Comparison of ENCODE assay signal across 11 mouse cellular contexts in genomic region chr3:130086372-130087080, GRCm38 (mm10). TPM values are rescaled to one million over a fixed set of nuclear protein-coding genes. Genes with fewer than 3 reads are reported as not detected.
DNase-seq lines count a peak whose midpoint lies in the region; ATAC-seq and TF ChIP-seq lines count a peak whose summit lies in the region.
"Had no signal": no experiment of that assay in that cellular context is flagged by ENCODE, and none has a peak within 500 bp of the region (broad histone marks: within the 10 kb centered on the region; RNA-seq: fewer than 3 reads in every experiment).

No protein-coding gene starts in this region.

- no peak overlapping the region for H3K9ac ChIP-seq in limb, embryonic 14.5 days (ENCODE audit: low read depth, low read length, severe bottlenecking)
- no peak overlapping the region for H3K9ac ChIP-seq in midbrain, embryonic 14.5 days (replicated peaks; ENCODE audit: low read length)
- H3K9ac ChIP-seq in midbrain, postnatal 0 days (replicated peaks; ENCODE audit: low read length, poor library complexity, severe bottlenecking) = no peak overlapping the region
- H3K9ac ChIP-seq: forebrain, embryonic 15.5 days had no signal

- H3K36me3 ChIP-seq in limb, embryonic 14.5 days (ENCODE audit: control insufficient read depth, insufficient read depth, low read length) = no peaks in the 10 kb centered on the region
- no peaks in the 10 kb centered on the region for H3K36me3 ChIP-seq in midbrain, embryonic 14.5 days (ENCODE audit: control insufficient read depth, insufficient read depth, low read length)
- H3K36me3 ChIP-seq in midbrain, postnatal 0 days (ENCODE audit: insufficient read depth, low read length) = no peaks in the 10 kb centered on the region
- H3K36me3 ChIP-seq: forebrain, embryonic 15.5 days had no signal

- 18% methylated on average over 13 of the region's 13 CpGs for WGBS in limb, embryonic 14.5 days
- WGBS in midbrain, embryonic 14.5 days = 89% methylated on average over 13 of the region's 13 CpGs
- WGBS in midbrain, postnatal 0 days = 79% methylated on average over 13 of the region's 13 CpGs

- H3K4me1 ChIP-seq in limb, embryonic 14.5 days (ENCODE audit: control insufficient read depth, insufficient read depth, low read length) = peaks cover 21% of the 10 kb centered on the region
- no peaks in the 10 kb centered on the region for H3K4me1 ChIP-seq in midbrain, embryonic 14.5 days (ENCODE audit: control insufficient read depth, insufficient read depth, low read length)
- no peaks in the 10 kb centered on the region for H3K4me1 ChIP-seq in midbrain, postnatal 0 days (ENCODE audit: insufficient read depth, low read length)
- H3K4me1 ChIP-seq: forebrain, embryonic 15.5 days had no signal

- H3K27ac ChIP-seq in limb, embryonic 14.5 days (replicated peaks; ENCODE audit: low read depth, low read length) = peak overlapping the region; percentile 61
- H3K27ac ChIP-seq in midbrain, embryonic 14.5 days (replicated peaks; ENCODE audit: low read depth, low read length) = no peak overlapping the region
- no peak overlapping the region for H3K27ac ChIP-seq in midbrain, postnatal 0 days (ENCODE audit: low read depth, low read length)
- H3K27ac ChIP-seq: forebrain, embryonic 15.5 days had no signal

- ATAC-seq in limb, embryonic 14.5 days (ENCODE audit: low FRiP score, low read depth) = peak; percentile 90
- ATAC-seq in midbrain, embryonic 14.5 days (ENCODE audit: low FRiP score, low TSS enrichment) = no peak
- ATAC-seq in midbrain, postnatal 0 days (ENCODE audit: low FRiP score) = no peak
- ATAC-seq: forebrain, embryonic 15.5 days had no signal

- H3K4me2 ChIP-seq in limb, embryonic 14.5 days (replicated peaks; ENCODE audit: low read depth, low read length, severe bottlenecking) = peak overlapping the region; percentile 33
- H3K4me2 ChIP-seq in midbrain, embryonic 14.5 days (ENCODE audit: low read length) = no peak overlapping the region
- H3K4me2 ChIP-seq in midbrain, postnatal 0 days (ENCODE audit: low read depth, low read length, poor library complexity, severe bottlenecking) = no peak overlapping the region
- H3K4me2 ChIP-seq: forebrain, embryonic 15.5 days; midbrain, embryonic 11.5 days had no signal

- DNase-seq in adrenal gland, postnatal 14 days = peak; percentile 12
- DNase-seq in adrenal gland, adult 18-20 months (ENCODE audit: low spot score in 2 of 2) = no peak
- DNase-seq in 3T3-L1 (ENCODE audit: low read depth, low spot score) = peak; percentile 27
- peak; percentile 57 for DNase-seq in gastrocnemius, postnatal 14 days
- DNase-seq in limb, embryonic 14.5 days (ENCODE audit: low spot score) = peak; percentile 91
- no peak for DNase-seq in midbrain, embryonic 14.5 days
- DNase-seq in midbrain, postnatal 0 days (ENCODE audit: low spot score) = no peak
- no peak for DNase-seq in right cerebral cortex, postnatal 4 days
- DNase-seq: B cell, adult 2 months had no signal

- intact Hi-C loops in gastrocnemius, postnatal 14 days (cut with DNase I; ENCODE audit: low total_unique reads) = no loop called here

- no peak overlapping the region for H3K4me3 ChIP-seq in limb, embryonic 14.5 days (replicated peaks; ENCODE audit: low read length)
- no peak overlapping the region for H3K4me3 ChIP-seq in midbrain, embryonic 14.5 days (replicated peaks; ENCODE audit: low read depth, low read length)
- H3K4me3 ChIP-seq in midbrain, postnatal 0 days (ENCODE audit: low read depth, low read length) = no peak overlapping the region
- H3K4me3 ChIP-seq: forebrain, embryonic 15.5 days had no signal

- TF ChIP-seq CTCF in midbrain, postnatal 0 days (IDR thresholded peaks at IDR 0.05) = no peak

- H3K27me3 ChIP-seq in limb, embryonic 14.5 days (ENCODE audit: control insufficient read depth, insufficient read depth, low read length) = no peaks in the 10 kb centered on the region
- H3K27me3 ChIP-seq in midbrain, embryonic 14.5 days (ENCODE audit: control insufficient read depth, insufficient read depth, low read length) = no peaks in the 10 kb centered on the region
- no peaks in the 10 kb centered on the region for H3K27me3 ChIP-seq in midbrain, postnatal 0 days (ENCODE audit: insufficient read depth, low read length)
- H3K27me3 ChIP-seq: forebrain, embryonic 15.5 days had no signal

- TF ChIP-seq POLR2A in limb, embryonic 14.5 days (IDR thresholded peaks at IDR 0.05; ENCODE audit: borderline replicate concordance, extremely low read depth, insufficient read depth, insufficient read length) = no peak

- no peaks in the 10 kb centered on the region for H3K9me3 ChIP-seq in limb, embryonic 14.5 days (ENCODE audit: control insufficient read depth, low read length)
- H3K9me3 ChIP-seq in midbrain, embryonic 14.5 days (ENCODE audit: control insufficient read depth, low read length) = no peaks in the 10 kb centered on the region
- no peaks in the 10 kb centered on the region for H3K9me3 ChIP-seq in midbrain, postnatal 0 days (ENCODE audit: low read length)
- H3K9me3 ChIP-seq: forebrain, embryonic 15.5 days had no signal

RNA-seq across cellular contexts. Expression of gene Sec24b, which starts 25.2 kb away (rescaled TPM):
- total RNA-seq in adrenal gland, postnatal 14 days (2021) = 56.0 and 66.4 TPM in 2 replicates
- 10 to 100 TPM; 58.3 to 70.0 TPM for total RNA-seq in adrenal gland, adult 18-20 months (2021)
- 10 to 100 TPM; 20.8 to 21.8 TPM for total RNA-seq in gastrocnemius, postnatal 14 days (2021)
- polyA plus RNA-seq in limb, embryonic 14.5 days (2012; rRNA removed) = 84.0 and 105 TPM in 2 replicates
- 41.5 TPM in 2 replicates for polyA plus RNA-seq in limb, embryonic 14.5 days (2014; fragmentation: Nextera tagmentation; extraction: Ambion mirVana)
- 30.6 and 36.3 TPM in 2 replicates for polyA plus RNA-seq in midbrain, embryonic 14.5 days (2014; fragmentation: Nextera tagmentation; extraction: Ambion mirVana)
- total RNA-seq in midbrain, postnatal 0 days (2014; rRNA removed) = 39.7 and 43.2 TPM in 2 replicates
- 27.3 and 29.1 TPM in 2 replicates for polyA plus RNA-seq in midbrain, postnatal 0 days (2015; fragmentation: Nextera tagmentation; extraction: Ambion mirVana)

RNA-seq across cellular contexts. Expression of gene Col25a1, which starts 44.8 kb away (rescaled TPM):
- total RNA-seq in adrenal gland, postnatal 14 days (2021) = 4.2 and 5.0 TPM in 2 replicates
- total RNA-seq in adrenal gland, adult 18-20 months (2021) = 1 to 10 TPM; 1.5 to 5.6 TPM
- total RNA-seq in gastrocnemius, postnatal 14 days (2021) = under 1 TPM; 0.53 to 0.91 TPM
- polyA plus RNA-seq in limb, embryonic 14.5 days (2012; rRNA removed) = 15.3 and 19.3 TPM in 2 replicates
- 13.8 and 14.2 TPM in 2 replicates for polyA plus RNA-seq in limb, embryonic 14.5 days (2014; fragmentation: Nextera tagmentation; extraction: Ambion mirVana)
- polyA plus RNA-seq in midbrain, embryonic 14.5 days (2014; fragmentation: Nextera tagmentation; extraction: Ambion mirVana) = 15.4 and 17.1 TPM in 2 replicates
- 28.0 and 40.4 TPM in 2 replicates for total RNA-seq in midbrain, postnatal 0 days (2014; rRNA removed)
- polyA plus RNA-seq in midbrain, postnatal 0 days (2015; fragmentation: Nextera tagmentation; extraction: Ambion mirVana) = 8.6 and 10.6 TPM in 2 replicates

Comparison
In these comparisons a context has a peak if more than half of its experiments do, and no peak if none do; other contexts are left out.
1. DNase-seq: peak in adrenal gland, postnatal 14 days (single experiment), 3T3-L1 (single experiment), gastrocnemius, postnatal 14 days (single experiment) and limb, embryonic 14.5 days (single experiment); none in adrenal gland, adult 18-20 months (0 of 2), midbrain, embryonic 14.5 days (single experiment), midbrain, postnatal 0 days (single experiment) and right cerebral cortex, postnatal 4 days (single experiment).